Mouse (Mus musculus) myocyte (in vitro differentiated cells): ENCODE results near the gene Itpripl2. TPM values are rescaled to one million over a fixed set of nuclear protein-coding genes. Genes with fewer than 3 reads are reported as not detected.
A peak's percentile ranks its signal among the peaks of the same experiment; 100 is the strongest.

Experiments used
- H3K27me3 ChIP-seq: one replicate; pipeline ENCODE4 v1.6.1; 2011; ENCODE audit not compliant: control insufficient read depth, insufficient read depth, insufficient read length
- H3K36me3 ChIP-seq: one replicate; pipeline ENCODE4 v1.6.1; 2011; ENCODE audit not compliant: control insufficient read depth, insufficient read depth
- H3K4me2 ChIP-seq: one replicate; pipeline ENCODE4 v1.6.1; 2011; ENCODE audit warnings: low read depth, control low read depth
- H3K4me3 ChIP-seq: one replicate; pipeline ENCODE4 v1.5.1; 2011; ENCODE audit warnings: mild to moderate bottlenecking, control low read depth, moderate library complexity
- H3K79me2 ChIP-seq: one replicate; pipeline ENCODE4 v1.6.1; 2011; ENCODE audit not compliant: control insufficient read depth, insufficient read depth
- H3ac ChIP-seq: one replicate; pipeline ENCODE4 v1.6.1; 2011; ENCODE audit not compliant: control insufficient read depth, insufficient read length
- CEBPB ChIP-seq: IDR thresholded peaks from 2 replicates; pipeline ENCODE4 v1.6.1; 2011; ENCODE audit warnings: mild to moderate bottlenecking, moderate library complexity; ENCODE audit not compliant: poor library complexity, insufficient read depth, severe bottlenecking
- E2F4 ChIP-seq: IDR thresholded peaks from one replicate; pipeline ENCODE4 v1.6.1; 2011; ENCODE audit warnings: mild to moderate bottlenecking, control low read depth, moderate library complexity; ENCODE audit not compliant: insufficient read depth
- MAX ChIP-seq: IDR thresholded peaks from one replicate; pipeline ENCODE4 v1.6.1; 2011; ENCODE audit warnings: low read depth, mild to moderate bottlenecking, control low read depth
- MYOD1 ChIP-seq, 3 experiments: IDR thresholded peaks; one replicate each; pipeline ENCODE4 v1.6.1; 2011; ENCODE audit warnings: control low read depth in 2 of 3, low read depth in 2 of 3, mild to moderate bottlenecking in 2 of 3, moderate library complexity in 1 of 3; ENCODE audit not compliant: insufficient read length in 2 of 3, control insufficient read depth in 1 of 3
- MYOG ChIP-seq, 3 experiments: IDR thresholded peaks; one replicate each; pipeline ENCODE4 v1.6.1; 2011; ENCODE audit warnings: control low read depth in 2 of 3, low read depth in 2 of 3, mild to moderate bottlenecking in 2 of 3; ENCODE audit not compliant: insufficient read length in 2 of 3, control insufficient read depth in 1 of 3, insufficient read depth in 1 of 3
- POLR2A ChIP-seq: IDR thresholded peaks from one replicate; pipeline ENCODE4 v1.6.1; 2011; ENCODE audit warnings: low read depth, mild to moderate bottlenecking, control low read depth, moderate library complexity; ENCODE audit not compliant: insufficient read length
- POLR2AphosphoS2 ChIP-seq: IDR thresholded peaks from one replicate; pipeline ENCODE4 v1.6.1; 2011; ENCODE audit warnings: low read depth, control low read depth; ENCODE audit not compliant: insufficient read length
- REST ChIP-seq: IDR thresholded peaks from one replicate; pipeline ENCODE4 v1.6.1; 2011; ENCODE audit warnings: mild to moderate bottlenecking, control low read depth, moderate library complexity; ENCODE audit not compliant: insufficient read depth, insufficient read length
- SRF ChIP-seq: IDR thresholded peaks from one replicate; pipeline ENCODE4 v1.6.1; 2011; ENCODE audit warnings: low read depth; ENCODE audit not compliant: control insufficient read depth, insufficient read length
- TCF12 ChIP-seq: IDR thresholded peaks from one replicate; pipeline ENCODE4 v1.6.1; 2011; ENCODE audit warnings: mild to moderate bottlenecking, control low read depth; ENCODE audit not compliant: poor library complexity, insufficient read depth, severe bottlenecking
- TCF3 ChIP-seq: IDR thresholded peaks from one replicate; pipeline ENCODE4 v1.6.1; 2011; ENCODE audit warnings: low read depth, control low read depth; ENCODE audit not compliant: insufficient read length
- USF1 ChIP-seq: IDR thresholded peaks from one replicate; pipeline ENCODE4 v1.6.1; 2011; ENCODE audit warnings: low read depth, mild to moderate bottlenecking, control low read depth, moderate library complexity
- polyA plus RNA-seq: library from polyadenylated mRNA; unstranded; fragments of >200 nt; fragmentation: generic; extraction: Trizol; gene quantifications from one replicate; pipeline ENCODE4 v1.2.1, GENCODE M21; 2012; ENCODE audit warnings: missing spikeins

The Itpripl2 gene
- polyA plus RNA-seq, 1 experiment: 10.7 TPM

DNA sequence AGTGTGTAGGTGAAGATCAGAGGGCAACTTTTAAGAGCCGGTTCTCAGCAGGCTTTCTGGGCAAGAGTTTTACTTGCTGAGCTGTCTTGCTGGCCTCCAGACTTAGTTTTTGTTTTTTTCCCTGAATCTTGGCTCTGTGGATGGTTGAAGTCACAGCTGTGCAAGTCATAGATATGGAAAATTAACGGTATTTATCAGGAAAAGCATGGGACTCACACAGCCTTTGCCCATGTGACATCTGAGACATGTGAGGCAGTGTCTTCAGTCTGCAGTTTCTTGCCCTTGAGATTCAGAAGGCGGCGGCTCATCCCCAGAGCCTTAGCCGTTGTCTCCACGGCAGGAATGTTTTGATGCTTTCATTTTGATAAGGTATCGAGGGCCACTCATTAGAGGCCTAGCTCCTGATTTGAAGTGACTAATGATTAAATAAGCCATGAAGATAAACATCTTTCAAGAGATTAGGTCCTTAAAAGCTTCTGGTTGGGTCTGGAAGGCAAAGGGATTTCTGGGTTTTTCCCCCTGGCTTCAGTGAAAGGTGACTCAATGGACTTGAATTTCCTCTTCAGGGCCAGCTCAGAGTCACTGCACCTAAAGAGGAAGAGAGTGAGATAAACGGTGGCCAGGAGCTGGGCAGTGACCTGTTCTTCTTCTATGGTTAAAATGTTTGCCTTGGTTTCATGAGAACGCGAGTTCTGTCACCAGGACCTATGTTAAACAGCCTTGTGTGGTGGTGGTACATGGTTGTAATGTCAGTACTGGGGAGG lies 10.5 kb downstream of the Itpripl2 start:
- Histone ChIP-seq H3K79me2 (peaks cover 7% of the 10 kb centered on the region), H3K36me3 (no peaks in the 10 kb centered on the region), H3ac (no peak overlapping the region), H3K4me2 (peak overlapping the region; percentile 73), H3K27me3 (no peaks in the 10 kb centered on the region), H3K4me3 (no peak overlapping the region)
- TF ChIP-seq E2F4 (no peak), MYOG (IDR thresholded peaks at IDR 0.05; ENCODE audit: control insufficient read depth in 1 of 3, insufficient read depth in 1 of 3, insufficient read length in 2 of 3, low read depth in 2 of 3) (no peak), REST (no peak), POLR2AphosphoS2 (no peak), CEBPB (no peak), TCF12 (no peak), TCF3 (no peak), MAX (no peak), MYOD1 (IDR thresholded peaks at IDR 0.05; ENCODE audit: control insufficient read depth in 1 of 3, insufficient read length in 2 of 3, low read depth in 2 of 3) (no peak), USF1 (peak; percentile 64), SRF (no peak), POLR2A (peak; percentile 16)

GRCm38 (mm10) chr7:118480160-118480709 lies 11.5 kb downstream of the Itpripl2 start:
- H3K4me2 ChIP-seq: peak overlapping the region; percentile 73
- H3K27me3 ChIP-seq: no peaks in the 10 kb centered on the region
- H3K4me3 ChIP-seq: no peak overlapping the region
- H3K79me2 ChIP-seq: no peaks in the 10 kb centered on the region
- TF ChIP-seq POLR2A (no peak), E2F4 (no peak), REST (no peak), MAX (no peak), CEBPB (no peak)
- no peak overlapping the region for H3ac ChIP-seq
- H3K36me3 ChIP-seq: no peaks in the 10 kb centered on the region

DNA sequence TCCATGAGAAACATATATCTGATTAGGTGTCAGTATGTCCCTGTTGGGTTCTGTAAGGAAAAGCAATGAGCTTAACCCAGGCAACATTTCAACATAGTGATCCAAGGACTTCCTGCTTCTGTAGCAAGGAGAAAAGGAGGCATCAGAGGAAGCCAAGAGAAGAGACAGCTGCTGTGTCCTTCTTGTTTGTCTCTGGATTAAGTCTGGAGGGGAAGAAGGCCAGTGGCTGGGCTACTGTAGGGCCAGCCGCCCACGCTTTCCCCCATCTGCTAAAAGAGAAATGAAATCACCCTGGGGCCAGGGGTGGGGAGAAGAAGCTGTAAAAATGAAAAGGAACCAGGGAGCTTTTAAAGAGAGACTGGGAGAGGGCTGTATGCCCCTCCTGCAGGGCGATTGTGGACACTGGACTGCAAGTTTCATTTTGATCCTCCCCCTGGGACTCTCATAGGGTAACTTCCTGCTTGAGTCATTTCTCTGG lies 12.9 kb downstream of the Itpripl2 start:
- Histone ChIP-seq H3K36me3 (no peaks in the 10 kb centered on the region), H3K4me3 (no peak overlapping the region), H3K4me2 (peak overlapping the region; percentile 73), H3K27me3 (no peaks in the 10 kb centered on the region), H3ac (no peak overlapping the region), H3K79me2 (no peaks in the 10 kb centered on the region)
- no peak for TF ChIP-seq USF1
- TF ChIP-seq TCF3: no peak
- TF ChIP-seq MAX: no peak
- TF ChIP-seq TCF12: peak; percentile 25
- TF ChIP-seq REST: no peak
- TF ChIP-seq CEBPB: no peak
- TF ChIP-seq E2F4: no peak
- TF ChIP-seq POLR2AphosphoS2: no peak
- peak; percentile 31 to 80 (median 77) for TF ChIP-seq MYOD1 (IDR thresholded peaks at IDR 0.05; ENCODE audit: control insufficient read depth in 1 of 3, insufficient read length in 2 of 3, low read depth in 2 of 3)
- TF ChIP-seq POLR2A: no peak
- TF ChIP-seq MYOG (IDR thresholded peaks at IDR 0.05; ENCODE audit: control insufficient read depth in 1 of 3, insufficient read depth in 1 of 3, insufficient read length in 2 of 3, low read depth in 2 of 3): peak in 2 of 3 experiments; percentile 37 to 70
- no peak for TF ChIP-seq SRF

- TF ChIP-seq SRF: no peak
- no peaks in the 10 kb centered on the region for H3K27me3 ChIP-seq
- H3K4me3 ChIP-seq: no peak overlapping the region
- H3ac ChIP-seq: no peak overlapping the region
- no peaks in the 10 kb centered on the region for H3K36me3 ChIP-seq
- no peaks in the 10 kb centered on the region for H3K79me2 ChIP-seq
- peak overlapping the region; percentile 8 for H3K4me2 ChIP-seq
Observed at GRCm38 (mm10) chr7:118476428-118476827, 15.3 kb downstream of the Itpripl2 start.

DNA sequence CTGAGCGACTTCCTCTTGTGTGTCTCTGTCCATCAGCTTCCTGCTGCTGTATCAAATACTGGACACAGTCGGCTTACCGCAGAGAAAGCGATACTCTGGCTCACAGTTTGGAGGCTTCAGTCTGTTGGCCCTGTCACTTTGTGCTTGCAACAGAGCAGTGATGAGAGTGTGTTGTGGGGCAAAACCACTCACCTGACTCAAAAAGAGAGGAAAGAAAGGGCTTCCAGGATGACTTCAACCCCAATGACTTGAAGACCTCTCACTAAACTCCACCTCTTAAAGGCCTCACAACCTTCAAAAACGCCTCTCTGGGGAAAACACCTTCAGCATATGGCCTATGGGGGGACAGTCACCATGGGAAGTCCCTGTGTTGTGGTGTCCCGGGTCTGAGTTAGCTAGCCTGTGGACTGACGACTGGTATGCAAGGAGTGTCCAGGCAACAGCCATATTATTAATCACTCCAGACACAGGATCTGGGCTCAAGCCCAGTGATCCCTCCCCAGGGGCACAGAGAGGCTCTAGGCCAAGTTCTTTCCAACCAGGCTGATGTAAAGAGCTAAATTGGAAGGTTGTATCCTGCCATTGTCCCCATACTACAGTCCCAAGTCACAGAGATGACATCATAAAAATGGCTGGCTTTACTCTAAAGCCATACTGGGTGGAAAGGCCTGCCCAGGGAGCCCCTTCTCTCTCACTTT lies 16.6 kb downstream of the Itpripl2 start:
- Histone ChIP-seq H3K27me3 (no peaks in the 10 kb centered on the region), H3K4me2 (no peak overlapping the region), H3K79me2 (no peaks in the 10 kb centered on the region), H3ac (no peak overlapping the region), H3K4me3 (no peak overlapping the region), H3K36me3 (no peaks in the 10 kb centered on the region)
- TF ChIP-seq MAX (no peak), CEBPB (no peak), TCF12 (no peak), USF1 (no peak), MYOG (IDR thresholded peaks at IDR 0.05; ENCODE audit: control insufficient read depth in 1 of 3, insufficient read depth in 1 of 3, insufficient read length in 2 of 3, low read depth in 2 of 3) (no peak), REST (no peak), SRF (no peak), MYOD1 (IDR thresholded peaks at IDR 0.05; ENCODE audit: control insufficient read depth in 1 of 3, insufficient read length in 2 of 3, low read depth in 2 of 3) (no peak), E2F4 (no peak), TCF3 (no peak), POLR2A (no peak), POLR2AphosphoS2 (no peak)
